Mouse (Mus musculus): ENCODE measurements around the gene Npy4r. TPM values are rescaled to one million over a fixed set of nuclear protein-coding genes. Genes with fewer than 3 reads are reported as not detected.

The Npy4r gene
- polyA plus RNA-seq, 1 experiment from 2014 or later: not detected

GRCm38 (mm10) chr14:34135391-34135790 lies 16.9 kb downstream of the Npy4r start:
- Histone ChIP-seq H3K4me2 (ENCODE audit: low read depth, low read length, severe bottlenecking) (no peak overlapping the region), H3K27ac (ENCODE audit: low read depth, low read length) (no peak overlapping the region), H3K9ac (ENCODE audit: low read length) (no peak overlapping the region), H3K27me3 (ENCODE audit: control insufficient read depth, insufficient read depth, low read length) (no peaks in the 10 kb centered on the region), H3K9me3 (ENCODE audit: control insufficient read depth, low read length) (no peaks in the 10 kb centered on the region), H3K36me3 (ENCODE audit: control insufficient read depth, insufficient read depth, low read length) (no peaks in the 10 kb centered on the region), H3K4me1 (replicated peaks; ENCODE audit: control insufficient read depth, insufficient read depth, low read length) (no peaks in the 10 kb centered on the region), H3K4me3 (ENCODE audit: low read depth, low read length) (no peak overlapping the region)
- DNase-seq (ENCODE audit: low spot score) (no peak), ATAC-seq (replicated peaks; ENCODE audit: low FRiP score) (no peak)

- DNase-seq (ENCODE audit: low spot score): no peak
- H3K36me3 ChIP-seq (ENCODE audit: control insufficient read depth, insufficient read depth, low read length): no peaks in the 10 kb centered on the region
- ATAC-seq (replicated peaks; ENCODE audit: low FRiP score): no peak
- H3K9ac ChIP-seq (ENCODE audit: low read length): no peak overlapping the region
- no peaks in the 10 kb centered on the region for H3K4me1 ChIP-seq (replicated peaks; ENCODE audit: control insufficient read depth, insufficient read depth, low read length)
- no peak overlapping the region for H3K4me3 ChIP-seq (ENCODE audit: low read depth, low read length)
- H3K27me3 ChIP-seq (ENCODE audit: control insufficient read depth, insufficient read depth, low read length): no peaks in the 10 kb centered on the region
- no peaks in the 10 kb centered on the region for H3K9me3 ChIP-seq (ENCODE audit: control insufficient read depth, low read length)
- H3K27ac ChIP-seq (ENCODE audit: low read depth, low read length): no peak overlapping the region
- no peak overlapping the region for H3K4me2 ChIP-seq (ENCODE audit: low read depth, low read length, severe bottlenecking)
- 79% methylated on average over 6 of the region's 6 CpGs for WGBS
Measured at GRCm38 (mm10) chr14:34131216-34131615, 21.1 kb downstream of the Npy4r start.

GRCm38 (mm10) chr14:34121691-34122090 lies 30.6 kb downstream of the Npy4r start:
- Histone ChIP-seq H3K9me3 (ENCODE audit: control insufficient read depth, low read length) (no peaks in the 10 kb centered on the region), H3K27me3 (ENCODE audit: control insufficient read depth, insufficient read depth, low read length) (no peaks in the 10 kb centered on the region), H3K9ac (ENCODE audit: low read length) (no peak overlapping the region), H3K27ac (ENCODE audit: low read depth, low read length) (no peak overlapping the region), H3K36me3 (ENCODE audit: control insufficient read depth, insufficient read depth, low read length) (no peaks in the 10 kb centered on the region), H3K4me1 (replicated peaks; ENCODE audit: control insufficient read depth, insufficient read depth, low read length) (no peaks in the 10 kb centered on the region), H3K4me3 (ENCODE audit: low read depth, low read length) (no peak overlapping the region), H3K4me2 (ENCODE audit: low read depth, low read length, severe bottlenecking) (no peak overlapping the region)
- DNase-seq (ENCODE audit: low spot score) (no peak), ATAC-seq (replicated peaks; ENCODE audit: low FRiP score) (no peak)
- WGBS: 92% methylated on average over 4 of the region's 4 CpGs

GRCm38 (mm10) chr14:34120923-34121351 lies 31.4 kb downstream of the Npy4r start:
- Histone ChIP-seq H3K27ac (ENCODE audit: low read depth, low read length) (no peak overlapping the region), H3K9ac (ENCODE audit: low read length) (no peak overlapping the region), H3K4me2 (ENCODE audit: low read depth, low read length, severe bottlenecking) (no peak overlapping the region), H3K27me3 (ENCODE audit: control insufficient read depth, insufficient read depth, low read length) (no peaks in the 10 kb centered on the region), H3K4me1 (replicated peaks; ENCODE audit: control insufficient read depth, insufficient read depth, low read length) (no peaks in the 10 kb centered on the region), H3K4me3 (ENCODE audit: low read depth, low read length) (no peak overlapping the region), H3K36me3 (ENCODE audit: control insufficient read depth, insufficient read depth, low read length) (no peaks in the 10 kb centered on the region), H3K9me3 (ENCODE audit: control insufficient read depth, low read length) (no peaks in the 10 kb centered on the region)
- WGBS: 85% methylated on average over 3 of the region's 3 CpGs
- ATAC-seq (replicated peaks; ENCODE audit: low FRiP score): no peak
- DNase-seq (ENCODE audit: low spot score): no peak

- Histone ChIP-seq H3K27me3 (ENCODE audit: control insufficient read depth, insufficient read depth, low read length) (no peaks in the 10 kb centered on the region), H3K4me2 (ENCODE audit: low read depth, low read length, severe bottlenecking) (no peak overlapping the region), H3K36me3 (ENCODE audit: control insufficient read depth, insufficient read depth, low read length) (no peaks in the 10 kb centered on the region), H3K9me3 (ENCODE audit: control insufficient read depth, low read length) (no peaks in the 10 kb centered on the region), H3K4me3 (ENCODE audit: low read depth, low read length) (no peak overlapping the region), H3K4me1 (replicated peaks; ENCODE audit: control insufficient read depth, insufficient read depth, low read length) (no peaks in the 10 kb centered on the region), H3K27ac (ENCODE audit: low read depth, low read length) (no peak overlapping the region), H3K9ac (ENCODE audit: low read length) (no peak overlapping the region)
- ATAC-seq (replicated peaks; ENCODE audit: low FRiP score) (no peak), DNase-seq (ENCODE audit: low spot score) (no peak)
- 86% methylated on average over 12 of the region's 12 CpGs for WGBS
Measured at GRCm38 (mm10) chr14:34120016-34120910, 32.0 kb downstream of the Npy4r start.

GRCm38 (mm10) chr14:34119046-34119723 lies 33.1 kb downstream of the Npy4r start:
- 80% methylated on average over 7 of the region's 7 CpGs for WGBS
- Histone ChIP-seq H3K9me3 (ENCODE audit: control insufficient read depth, low read length) (no peaks in the 10 kb centered on the region), H3K9ac (ENCODE audit: low read length) (no peak overlapping the region), H3K36me3 (ENCODE audit: control insufficient read depth, insufficient read depth, low read length) (no peaks in the 10 kb centered on the region), H3K4me2 (ENCODE audit: low read depth, low read length, severe bottlenecking) (no peak overlapping the region), H3K4me1 (replicated peaks; ENCODE audit: control insufficient read depth, insufficient read depth, low read length) (no peaks in the 10 kb centered on the region), H3K27ac (ENCODE audit: low read depth, low read length) (no peak overlapping the region), H3K4me3 (ENCODE audit: low read depth, low read length) (no peak overlapping the region), H3K27me3 (ENCODE audit: control insufficient read depth, insufficient read depth, low read length) (no peaks in the 10 kb centered on the region)
- DNase-seq (ENCODE audit: low spot score) (no peak), ATAC-seq (replicated peaks; ENCODE audit: low FRiP score) (no peak)

GRCm38 (mm10) chr14:34114311-34114710 lies 38.0 kb downstream of the Npy4r start:
- H3K9ac ChIP-seq (ENCODE audit: low read length): no peak overlapping the region
- H3K9me3 ChIP-seq (ENCODE audit: control insufficient read depth, low read length): no peaks in the 10 kb centered on the region
- DNase-seq (ENCODE audit: low spot score) (no peak), ATAC-seq (replicated peaks; ENCODE audit: low FRiP score) (no peak)
- no peak overlapping the region for H3K4me2 ChIP-seq (ENCODE audit: low read depth, low read length, severe bottlenecking)
- no peaks in the 10 kb centered on the region for H3K36me3 ChIP-seq (ENCODE audit: control insufficient read depth, insufficient read depth, low read length)
- H3K4me3 ChIP-seq (ENCODE audit: low read depth, low read length): no peak overlapping the region
- H3K27ac ChIP-seq (ENCODE audit: low read depth, low read length): no peak overlapping the region
- H3K4me1 ChIP-seq (replicated peaks; ENCODE audit: control insufficient read depth, insufficient read depth, low read length): no peaks in the 10 kb centered on the region
- 85% methylated on average over 4 of the region's 4 CpGs for whole genome bisulfite sequencing
- no peaks in the 10 kb centered on the region for H3K27me3 ChIP-seq (ENCODE audit: control insufficient read depth, insufficient read depth, low read length)

GRCm38 (mm10) chr14:34107594-34107993 lies 44.7 kb downstream of the Npy4r start:
- H3K27me3 ChIP-seq (ENCODE audit: control insufficient read depth, insufficient read depth, low read length): no peaks in the 10 kb centered on the region
- no peaks in the 10 kb centered on the region for H3K4me1 ChIP-seq (replicated peaks; ENCODE audit: control insufficient read depth, insufficient read depth, low read length)
- no peak overlapping the region for H3K9ac ChIP-seq (ENCODE audit: low read length)
- H3K36me3 ChIP-seq (ENCODE audit: control insufficient read depth, insufficient read depth, low read length): no peaks in the 10 kb centered on the region
- H3K27ac ChIP-seq (ENCODE audit: low read depth, low read length): no peak overlapping the region
- no peaks in the 10 kb centered on the region for H3K9me3 ChIP-seq (ENCODE audit: control insufficient read depth, low read length)
- no peak for DNase-seq (ENCODE audit: low spot score)
- no peak for ATAC-seq (replicated peaks; ENCODE audit: low FRiP score)
- H3K4me3 ChIP-seq (ENCODE audit: low read depth, low read length): no peak overlapping the region
- WGBS: 88% methylated on average over 4 of the region's 4 CpGs
- H3K4me2 ChIP-seq (ENCODE audit: low read depth, low read length, severe bottlenecking): no peak overlapping the region
